Mouse (Mus musculus): Measurements from ENCODE around the gene Rep15.

- TF ChIP-seq CTCF (IDR thresholded peaks at IDR 0.05; ENCODE audit: extremely low read depth, insufficient read length, insufficient replicate concordance, low read depth, low read length) (no peak), POLR2A (IDR thresholded peaks at IDR 0.05; ENCODE audit: low read depth, low read length) (no peak)
Measured at GRCm38 (mm10) chr6:147030096-147030885, 2.1 kb upstream of the Rep15 start.
